Comparison of ENCODE assay signal across 8 mouse cellular contexts in the genomic region with DNA sequence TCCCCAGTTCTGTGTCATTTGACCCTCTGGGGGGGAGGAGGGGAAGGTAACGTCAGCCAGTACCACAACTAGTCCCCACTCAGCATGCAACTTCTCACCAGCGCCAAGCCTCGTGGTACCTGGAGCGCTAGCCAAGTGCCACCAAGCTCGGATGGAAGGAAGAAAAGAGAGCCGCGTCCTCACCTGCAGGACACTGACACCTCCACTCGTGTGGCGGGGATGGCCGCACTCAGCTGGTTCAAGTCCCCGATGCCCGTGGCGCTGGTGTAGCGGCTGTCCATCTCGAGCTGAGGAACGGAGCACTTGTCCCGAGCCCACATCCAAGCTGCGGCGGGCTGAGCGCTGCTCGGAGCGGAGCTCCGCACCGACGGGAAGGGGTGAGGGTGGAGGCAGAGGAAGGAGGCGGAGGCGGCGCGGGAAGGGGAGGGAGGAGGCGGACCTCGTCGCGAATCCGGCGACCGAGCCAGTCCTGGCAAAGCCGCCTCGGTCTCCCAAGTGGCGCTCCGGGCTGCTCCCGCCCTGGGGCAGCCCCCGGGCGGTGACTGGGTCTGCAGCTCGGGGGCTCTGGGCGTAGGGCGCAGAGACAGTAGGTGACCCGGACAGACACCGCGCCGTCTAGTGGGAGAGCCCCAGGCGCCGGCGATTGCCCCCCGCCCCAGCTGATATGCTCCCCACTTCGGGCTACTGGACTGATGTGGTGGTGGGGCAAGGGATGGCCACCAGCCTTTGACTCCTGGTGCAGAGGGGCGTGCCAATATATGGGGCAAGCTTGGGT. TPM values are rescaled to one million over a fixed set of nuclear protein-coding genes. Genes with fewer than 3 reads are reported as not detected.
DNase-seq lines count a peak whose midpoint lies in the region; ATAC-seq lines count a peak whose summit lies in the region.

A gene (minus strand): TSS at position 448 of the 775 bp plus-strand sequence.

- H3K27me3 ChIP-seq in intestine, embryonic 14.5 days (replicated peaks; ENCODE audit: control insufficient read depth, insufficient read depth, low read length) = peaks cover 3% of the 10 kb centered on the region; the same call in 1 of the 2 replicates
- H3K27me3 ChIP-seq in megakaryocyte, embryonic 14.5 days (replicated peaks) = peaks cover 26% of the 10 kb centered on the region

- intact Hi-C loops in gastrocnemius, postnatal 36 days (cut with DNase I) = loop anchor here (5.0 to 10.0 kb wide), 2 partner anchors 432 to 626 kb away; no protein-coding TSS in a partner anchor
- intact Hi-C loops in left cerebral cortex, postnatal 14 days (cut with DNase I) = loop anchor here (5.0 kb wide), 1 partner anchor 427 kb away; no protein-coding TSS in a partner anchor

- H3K4me2 ChIP-seq in intestine, embryonic 14.5 days (ENCODE audit: low read length) = peak within 1 kb of the TSS; percentile 96

- DNase-seq in adrenal gland, adult 18-20 months (ENCODE audit: low spot score in 2 of 2) = peak; percentile 56 to 70
- peak; percentile 76 for DNase-seq in embryo, embryonic 10 days (ENCODE audit: low spot score)
- peak; percentile 59 to 69 for DNase-seq in gastrocnemius, postnatal 36 days
- DNase-seq in intestine, embryonic 14.5 days (ENCODE audit: low spot score) = peak; percentile 83
- DNase-seq in left cerebral cortex, postnatal 14 days (ENCODE audit: low spot score in 2 of 2) = peak; percentile 33 to 62
- DNase-seq in right cerebral cortex, postnatal 25 days = peak; percentile 65
- DNase-seq in c-Kit-positive CD71-positive TER-119-positive erythroid progenitor cells, embryonic 14.5 days (ENCODE audit: low spot score) = no peak

- no peaks in the 10 kb centered on the region for H3K4me1 ChIP-seq in intestine, embryonic 14.5 days (replicated peaks; ENCODE audit: control insufficient read depth, insufficient read depth, low read length)
- H3K4me1 ChIP-seq in megakaryocyte, embryonic 14.5 days = peaks cover 15% of the 10 kb centered on the region

- peak within 1 kb of the TSS; percentile 47 for H3K9ac ChIP-seq in intestine, embryonic 14.5 days (ENCODE audit: low read length)

- H3K27ac ChIP-seq in intestine, embryonic 14.5 days (ENCODE audit: low read depth) = peak within 1 kb of the TSS; percentile 38; the same call in 1 of the 2 replicates

- no peaks in the 10 kb centered on the region for H3K9me3 ChIP-seq in intestine, embryonic 14.5 days (ENCODE audit: control insufficient read depth, low read length)
- H3K9me3 ChIP-seq in megakaryocyte, embryonic 14.5 days = peaks cover 6% of the 10 kb centered on the region; the same call in 1 of the 2 replicates

- peak within 1 kb of the TSS; percentile 65 for H3K4me3 ChIP-seq in intestine, embryonic 14.5 days (ENCODE audit: low read depth, low read length)
- peak within 1 kb of the TSS; percentile 87 for H3K4me3 ChIP-seq in megakaryocyte, embryonic 14.5 days (replicated peaks)

- peak; percentile 84 for ATAC-seq in intestine, embryonic 14.5 days (replicated peaks; ENCODE audit: low FRiP score, low TSS enrichment, low read depth)

- under 1% methylated on average over 45 of the region's 56 CpGs for WGBS in intestine, embryonic 14.5 days

- no peaks in the 10 kb centered on the region for H3K36me3 ChIP-seq in intestine, embryonic 14.5 days (ENCODE audit: control insufficient read depth, insufficient read depth, low read length)
- no peaks in the 10 kb centered on the region for H3K36me3 ChIP-seq in megakaryocyte, embryonic 14.5 days (replicated peaks; ENCODE audit: low read length)

RNA-seq across cellular contexts. Expression of the gene that starts here (rescaled TPM):
- 10 to 100 TPM in 1 of 2 experiments, 1 to 10 TPM in 1; 4.2 to 12.0 TPM for total RNA-seq in adrenal gland, adult 18-20 months (2021)
- total RNA-seq in gastrocnemius, postnatal 36 days (2021) = 1 to 10 TPM; 2.1 to 2.4 TPM
- 30.2 and 30.6 TPM in 2 replicates for polyA plus RNA-seq in intestine, embryonic 14.5 days (2014; fragmentation: Nextera tagmentation; extraction: Ambion mirVana)
- 10 to 100 TPM; 34.8 to 36.2 TPM for total RNA-seq in left cerebral cortex, postnatal 14 days (2021)
- 0.15 and 1.3 TPM in 2 replicates for polyA plus RNA-seq in megakaryocyte, embryonic 14.5 days (2012; ENCODE audit: insufficient read depth, low replicate concordance)

Comparison
In these comparisons a context has a peak if more than half of its experiments do, and no peak if none do; other contexts are left out.
1. RNA of the gene that starts here (polyA plus RNA-seq): 30.2 to 30.6 TPM in intestine, embryonic 14.5 days; 0.15 to 1.3 TPM in megakaryocyte, embryonic 14.5 days; every median in the first group is over 10 times any median in the second.